Mouse (Mus musculus) CH12.LX (cell line): ENCODE results near the gene Serp2. TPM values are rescaled to one million over a fixed set of nuclear protein-coding genes. Genes with fewer than 3 reads are reported as not detected.

Source experiments
- DNase-seq: peaks from one replicate; pipeline ENCODE4 v3.0.0-alpha.2; 2013; ENCODE audit errors: extremely low read depth
- H3K27ac ChIP-seq: 2 replicates; pipeline ENCODE4 v1.5.1; 2012; ENCODE audit warnings: low read depth, mild to moderate bottlenecking, control low read depth, moderate library complexity; ENCODE audit not compliant: insufficient read depth
- H3K27me3 ChIP-seq: replicated peaks from 2 replicates; pipeline ENCODE3; 2012; ENCODE audit warnings: inconsistent platforms
- H3K36me3 ChIP-seq, 2 experiments: replicated peaks in 1 of 2; 2 replicates each; pipeline versions ENCODE3 to v1.6.1; 2012; ENCODE audit warnings: inconsistent platforms in 1 of 2, low read length in 1 of 2, mild to moderate bottlenecking in 1 of 2, mixed read lengths in 1 of 2, moderate library complexity in 1 of 2; ENCODE audit not compliant: control insufficient read depth in 1 of 2, insufficient read depth in 1 of 2
- H3K4me1 ChIP-seq, 2 experiments: 2 replicates each; pipeline ENCODE4 v1.6.1; 2012; ENCODE audit warnings: inconsistent platforms in 1 of 2, moderate library complexity in 1 of 2; ENCODE audit not compliant: insufficient read depth in 2 of 2, control insufficient read depth in 1 of 2
- H3K4me2 ChIP-seq: 2 replicates; pipeline ENCODE4 v1.6.1; 2012; ENCODE audit warnings: low read depth, mild to moderate bottlenecking, control low read depth; ENCODE audit not compliant: poor library complexity, insufficient read depth, severe bottlenecking
- H3K4me3 ChIP-seq, 3 experiments: fragments of 150-350 bp in 1 of 3; sonication (generic) in 1 of 3; replicated peaks in 1 of 3; 2 replicates each; pipeline versions ENCODE3 to v1.5.1; 2011 to 2012; ENCODE audit warnings: low read depth in 2 of 3, low read length in 2 of 3, mild to moderate bottlenecking in 2 of 3, moderate library complexity in 2 of 3, control low read depth in 1 of 3, improper control_type of control experiment in 1 of 3, inconsistent platforms in 1 of 3, mixed read lengths in 1 of 3; ENCODE audit not compliant: poor library complexity in 1 of 3
- H3K79me2 ChIP-seq: replicated peaks from 2 replicates; pipeline ENCODE4 v1.6.1; 2012; ENCODE audit warnings: mild to moderate bottlenecking, moderate library complexity; ENCODE audit not compliant: control insufficient read depth, poor library complexity, insufficient read depth, severe bottlenecking; ENCODE audit errors: extremely low read depth
- H3K9ac ChIP-seq: 2 replicates; pipeline ENCODE4 v1.6.1; 2012; ENCODE audit warnings: low read depth, mild to moderate bottlenecking, control low read depth, moderate library complexity; ENCODE audit not compliant: insufficient read depth
- H3K9me3 ChIP-seq: replicated peaks from 2 replicates; pipeline ENCODE3; 2012; ENCODE audit warnings: low read length, inconsistent platforms, mixed read lengths
- CHD1 ChIP-seq: IDR thresholded peaks from 2 replicates; pipeline ENCODE4 v1.6.1; 2012; ENCODE audit warnings: low read depth, low read length, improper control_type of control experiment, inconsistent platforms
- CTCF ChIP-seq, 2 experiments: IDR thresholded peaks in 1 of 2; conservative IDR thresholded peaks in 1 of 2; 2 replicates each; pipeline ENCODE4 v1.5.1; 2011 to 2012; ENCODE audit warnings: low read depth in 2 of 2, low read length in 2 of 2, improper control_type of control experiment in 1 of 2, inconsistent platforms in 1 of 2, mild to moderate bottlenecking in 1 of 2, moderate library complexity in 1 of 2
- E2F4 ChIP-seq: IDR thresholded peaks from 2 replicates; pipeline ENCODE4 v1.6.1; 2011; ENCODE audit warnings: low read depth, low read length, improper control_type of control experiment; ENCODE audit not compliant: insufficient replicate concordance
- EP300 ChIP-seq: IDR thresholded peaks from 2 replicates; pipeline ENCODE4 v1.6.1; 2011; ENCODE audit warnings: low read length, improper control_type of control experiment
- ETS1 ChIP-seq: conservative IDR thresholded peaks from 2 replicates; pipeline ENCODE4 v1.6.1; 2012; ENCODE audit warnings: low read depth, mild to moderate bottlenecking, inconsistent platforms, low read length, improper control_type of control experiment, moderate library complexity
- IRF4 ChIP-seq: IDR thresholded peaks from 2 replicates; pipeline ENCODE4 v1.6.1; 2014; ENCODE audit warnings: low read depth, mild to moderate bottlenecking, inconsistent platforms, low read length, improper control_type of control experiment
- JUN ChIP-seq: IDR thresholded peaks from 2 replicates; pipeline ENCODE4 v1.6.1; 2011; ENCODE audit warnings: low read depth, mild to moderate bottlenecking, low read length, improper control_type of control experiment, moderate library complexity; ENCODE audit not compliant: insufficient read depth
- JUND ChIP-seq: conservative IDR thresholded peaks from 2 replicates; pipeline ENCODE4 v1.6.1; 2011; ENCODE audit warnings: low read depth, low read length, improper control_type of control experiment
- MAFK ChIP-seq: IDR thresholded peaks from 2 replicates; pipeline ENCODE4 v1.6.1; 2011; ENCODE audit warnings: low read length, improper control_type of control experiment; ENCODE audit not compliant: insufficient replicate concordance
- MAX ChIP-seq: IDR thresholded peaks from 2 replicates; pipeline ENCODE4 v1.6.1; 2011; ENCODE audit warnings: low read length, improper control_type of control experiment
- MYC ChIP-seq: IDR thresholded peaks from 2 replicates; pipeline ENCODE4 v1.6.1; 2011; ENCODE audit warnings: low read depth, mild to moderate bottlenecking, improper control_type of control experiment, low read length
- NELFE ChIP-seq: IDR thresholded peaks from 2 replicates; pipeline ENCODE4 v1.6.1; 2011; ENCODE audit warnings: low read depth, low read length, improper control_type of control experiment
- NRF1 ChIP-seq: IDR thresholded peaks from 2 replicates; pipeline ENCODE4 v1.6.1; 2014; ENCODE audit warnings: low read depth, mild to moderate bottlenecking, inconsistent platforms, low read length, improper control_type of control experiment, moderate library complexity
- PAX5 ChIP-seq: IDR thresholded peaks from 2 replicates; pipeline ENCODE4 v1.6.1; 2012; ENCODE audit warnings: low read length, inconsistent platforms, mixed read lengths
- POLR2A ChIP-seq: IDR thresholded peaks from 2 replicates; pipeline ENCODE4 v1.6.1; 2011; ENCODE audit warnings: low read depth, mild to moderate bottlenecking, improper control_type of control experiment, low read length
- POLR2AphosphoS2 ChIP-seq: IDR thresholded peaks from 2 replicates; pipeline ENCODE4 v1.6.1; 2011; ENCODE audit warnings: low read depth, low read length, improper control_type of control experiment
- RAD21 ChIP-seq: IDR thresholded peaks from 2 replicates; pipeline ENCODE4 v1.6.1; 2011; ENCODE audit warnings: low read depth, mild to moderate bottlenecking, low read length, improper control_type of control experiment, moderate library complexity
- SIN3A ChIP-seq: IDR thresholded peaks from 2 replicates; pipeline ENCODE4 v1.6.1; 2012; ENCODE audit warnings: low read length, improper control_type of control experiment, inconsistent platforms
- SMC3 ChIP-seq: IDR thresholded peaks from 2 replicates; pipeline ENCODE4 v1.6.1; 2011; ENCODE audit warnings: low read depth, low read length, improper control_type of control experiment
- TCF12 ChIP-seq: IDR thresholded peaks from 2 replicates; pipeline ENCODE4 v1.6.1; 2014; ENCODE audit warnings: low read depth, mild to moderate bottlenecking, inconsistent platforms, low read length, improper control_type of control experiment
- UBTF ChIP-seq: IDR thresholded peaks from 2 replicates; pipeline ENCODE4 v1.6.1; 2012; ENCODE audit warnings: low read depth, mild to moderate bottlenecking, inconsistent platforms, low read length, improper control_type of control experiment, moderate library complexity
- USF1 ChIP-seq: IDR thresholded peaks from 2 replicates; pipeline ENCODE4 v1.6.1; 2014; ENCODE audit warnings: low read depth, mild to moderate bottlenecking, inconsistent platforms, low read length, improper control_type of control experiment
- ZC3H11A ChIP-seq: IDR thresholded peaks from 2 replicates; pipeline ENCODE4 v1.6.1; 2012; ENCODE audit warnings: low read depth, mild to moderate bottlenecking, inconsistent platforms, low read length, improper control_type of control experiment
- ZKSCAN1 ChIP-seq: IDR thresholded peaks from 2 replicates; pipeline ENCODE4 v1.6.1; 2012; ENCODE audit warnings: low read depth, inconsistent platforms, low read length, improper control_type of control experiment, borderline replicate concordance
- ZMIZ1 ChIP-seq: IDR thresholded peaks from 2 replicates; pipeline ENCODE4 v1.6.1; 2012; ENCODE audit warnings: low read depth, mild to moderate bottlenecking, inconsistent platforms, low read length, improper control_type of control experiment
- ZNF384 ChIP-seq: IDR thresholded peaks from 2 replicates; pipeline ENCODE4 v1.6.1; 2012; ENCODE audit warnings: low read depth, low read length, improper control_type of control experiment, inconsistent platforms
- dilution Hi-C: fragments of 300-500 bp; cut with MboI; formaldehyde crosslinking; loops from 2 replicates; pipeline ENCODE4 v1.14.3; 2020; ENCODE audit warnings: low sequenced_read_pairs; ENCODE audit not compliant: extremely low pct_unique_long_range_greater_than_20kb, extremely low pct_ligation_motif_present
- in situ Hi-C: fragments of 300-500 bp; cut with MboI; formaldehyde crosslinking; loops from 3 replicates; pipeline ENCODE4 v1.14.3; 2019; ENCODE audit warnings: low sequenced_read_pairs, low pct_ligation_motif_present, low pct_unique_long_range_greater_than_20kb, mixed read lengths
- polyA plus RNA-seq: library from polyadenylated mRNA; unstranded; fragments of >175 nt; gene quantifications from 2 replicates; pipeline ENCODE4 v1.2.1, GENCODE M21; 2012; ENCODE audit warnings: low read depth; ENCODE audit not compliant: insufficient read length
- total RNA-seq, 2 experiments: library from RNA; depleted of rRNA; stranded (reverse); fragments of 300-350 nt in 1 of 2; fragments of >200 nt in 1 of 2; gene quantifications; 2 replicates each; pipeline ENCODE4 v1.2.3; 2012 to 2014

Serp2 gene
- total and polyA plus RNA-seq, 3 experiments = not detected

DNA sequence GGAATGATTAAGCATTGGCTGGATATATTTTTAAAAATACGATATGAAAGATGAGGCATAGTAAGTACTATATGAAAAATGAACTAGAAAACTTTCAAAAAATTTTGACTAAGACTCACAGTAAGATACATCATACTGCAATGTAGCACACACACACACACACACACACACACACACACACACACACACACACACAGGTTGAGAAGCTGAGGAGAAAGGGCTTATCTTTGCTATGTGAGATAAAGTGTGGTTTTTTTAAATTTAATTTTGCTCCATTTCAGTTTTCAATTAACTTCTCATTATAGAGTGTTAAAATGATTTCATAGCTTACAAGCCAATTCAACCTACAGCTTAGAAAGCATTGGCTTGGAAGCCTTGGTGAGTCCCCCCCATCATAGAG is 33.3 kb downstream of the Serp2 start:
- TF ChIP-seq RAD21 (no peak), ZMIZ1 (no peak), SMC3 (no peak), IRF4 (no peak), POLR2A (no peak), CHD1 (no peak), ZNF384 (no peak), ZKSCAN1 (no peak), E2F4 (no peak), ETS1 (no peak), UBTF (no peak), MAFK (no peak), ZC3H11A (no peak), MAX (no peak), NRF1 (no peak), POLR2AphosphoS2 (no peak)
- H3K4me1 ChIP-seq = peaks cover 7 to 8% of the 10 kb centered on the region in 2 experiments; a peak in 2 of 4 replicates
- H3K27ac ChIP-seq = no peak overlapping the region
- H3K4me2 ChIP-seq = no peak overlapping the region
- H3K79me2 ChIP-seq = no peaks in the 10 kb centered on the region
- dilution Hi-C loops = no loop called here
- in situ Hi-C loops = no loop called here
- no peak for DNase-seq
- no peaks in the 10 kb centered on the region for H3K36me3 ChIP-seq
- no peak overlapping the region for H3K4me3 ChIP-seq
- H3K27me3 ChIP-seq = no peaks in the 10 kb centered on the region
- H3K9me3 ChIP-seq = no peaks in the 10 kb centered on the region
- H3K9ac ChIP-seq = no peak overlapping the region

DNA sequence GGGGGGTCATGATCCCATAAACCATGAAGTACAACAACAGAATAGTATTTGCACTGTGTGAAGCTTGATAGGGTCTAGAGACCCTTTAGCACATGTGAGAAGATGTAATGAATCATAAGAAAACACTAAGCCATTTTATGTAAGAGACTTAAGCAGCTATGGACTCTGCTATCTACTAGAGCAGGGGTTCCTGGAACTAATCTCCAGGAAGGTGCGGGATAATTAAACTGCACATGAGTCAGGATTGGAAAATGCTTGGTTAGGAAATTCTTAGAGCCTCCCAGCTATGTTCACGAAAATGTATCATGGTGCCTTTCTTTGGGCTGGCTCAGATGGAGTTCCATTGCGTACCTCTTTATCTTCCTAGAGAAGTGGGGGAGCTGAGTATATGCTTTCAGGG is 35.4 kb downstream of the Serp2 start:
- no peaks in the 10 kb centered on the region for H3K79me2 ChIP-seq
- no peak overlapping the region for H3K4me3 ChIP-seq
- no peaks in the 10 kb centered on the region for H3K9me3 ChIP-seq
- no peaks in the 10 kb centered on the region for H3K27me3 ChIP-seq
- no peak overlapping the region for H3K4me2 ChIP-seq
- no peak overlapping the region for H3K9ac ChIP-seq
- in situ Hi-C loops (no loop called here), dilution Hi-C loops (no loop called here)
- H3K27ac ChIP-seq = no peak overlapping the region
- H3K36me3 ChIP-seq = no peaks in the 10 kb centered on the region
- TF ChIP-seq USF1 (no peak), TCF12 (no peak), MAX (no peak), SIN3A (no peak), NELFE (no peak), PAX5 (no peak), MYC (no peak), JUND (no peak), EP300 (no peak), POLR2AphosphoS2 (no peak), JUN (no peak), RAD21 (no peak), CTCF (conservative IDR thresholded peaks at IDR 0.05 in 1 of 2, IDR thresholded peaks at IDR 0.05 in 1 of 2; ENCODE audit: low read depth in 2 of 2, low read length in 2 of 2) (no peak)
- no peak for DNase-seq
- peaks cover 4 to 8% of the 10 kb centered on the region in 2 experiments; a peak in 2 of 4 replicates for H3K4me1 ChIP-seq
